Mouse (Mus musculus): Measurements from ENCODE around the gene Rrnad1.

- TF ChIP-seq KAT2A (conservative IDR thresholded peaks at IDR 0.05; ENCODE audit: low read depth, low read length): peak; percentile 78
- 0 out of 2 replicates have a peak, but pooled peaks have one; percentile 31 for TF ChIP-seq POLR2AphosphoS2 (IDR thresholded peaks at IDR 0.05; ENCODE audit: low read length)
- TF ChIP-seq CTCF (IDR thresholded peaks at IDR 0.05 in 2 of 3, conservative IDR thresholded peaks at IDR 0.05 in 1 of 3; ENCODE audit: control insufficient read depth in 1 of 3, insufficient read depth in 1 of 3, low read depth in 2 of 3, low read length in 3 of 3, poor library complexity in 1 of 3, severe bottlenecking in 1 of 3): no peak
- peak; percentile 69 for TF ChIP-seq MAX (IDR thresholded peaks at IDR 0.05; ENCODE audit: low read length)
- no peak for TF ChIP-seq GABPA (IDR thresholded peaks at IDR 0.05; ENCODE audit: low read depth, low read length)
- TF ChIP-seq CHD1 (IDR thresholded peaks at IDR 0.05; ENCODE audit: low read depth, low read length): no peak
- TF ChIP-seq JUND (IDR thresholded peaks at IDR 0.05; ENCODE audit: low read depth, low read length): no peak
- TF ChIP-seq E2F4 (IDR thresholded peaks at IDR 0.05; ENCODE audit: borderline replicate concordance, low read depth, low read length): peak; percentile 54; the same call in 1 of the 2 replicates
- peak in 1 of 2 experiments; percentile 59; a peak in 3 of 4 replicates for TF ChIP-seq POLR2A (IDR thresholded peaks at IDR 0.05; ENCODE audit: control insufficient read depth in 1 of 2, insufficient read depth in 1 of 2, low read depth in 1 of 2, low read length in 2 of 2, poor library complexity in 1 of 2)
- TF ChIP-seq GATA1 (IDR thresholded peaks at IDR 0.05; ENCODE audit: low read depth, low read length): no peak
- TF ChIP-seq HCFC1 (IDR thresholded peaks at IDR 0.05; ENCODE audit: low read depth, low read length): peak; percentile 96
- no peak for TF ChIP-seq EP300 (IDR thresholded peaks at IDR 0.05; ENCODE audit: low read depth in 1 of 2, low read length in 2 of 2)
- TF ChIP-seq ELF1 (IDR thresholded peaks at IDR 0.05; ENCODE audit: low read depth, low read length): peak; percentile 55
- no peak for TF ChIP-seq ZC3H11A (IDR thresholded peaks at IDR 0.05; ENCODE audit: low read depth, low read length)
Observed at GRCm38 (mm10) chr3:87919336-87920108, 11.0 kb downstream of the Rrnad1 start, which contains the start of gene Mrpl24.
